Mouse (Mus musculus) bone marrow, adult 2 months (tissue): Measurements from ENCODE around the gene Manbal. TPM values are rescaled to one million over a fixed set of nuclear protein-coding genes. Genes with fewer than 3 reads are reported as not detected.
A peak's percentile ranks its signal among the peaks of the same experiment; 100 is the strongest.
"Not testable (repeated sequence)": the region's sequence is repeated elsewhere in the genome, so short reads cannot be mapped to it uniquely, and the experiment has no call there.

Experiments
- H3K27ac ChIP-seq: fragments of 200-500 bp; 2 replicates; pipeline ENCODE4 v1.5.1; 2012; ENCODE audit warnings: low read depth, mild to moderate bottlenecking, control low read depth, inconsistent platforms, low read length; ENCODE audit not compliant: control insufficient read depth, poor library complexity, insufficient read depth
- H3K4me1 ChIP-seq: fragments of 200-500 bp; 2 replicates; pipeline ENCODE4 v1.6.1; 2011; ENCODE audit warnings: low read length; ENCODE audit not compliant: control insufficient read depth, insufficient read depth
- H3K4me3 ChIP-seq: fragments of 200-500 bp; replicated peaks from 2 replicates; pipeline ENCODE3; 2011; ENCODE audit warnings: mild to moderate bottlenecking, low read depth, low read length, control low read depth; ENCODE audit not compliant: control insufficient read depth
- CTCF ChIP-seq: fragments of 200-500 bp; IDR thresholded peaks from 2 replicates; pipeline ENCODE4 v1.5.1; 2011; ENCODE audit warnings: low read length, control low read depth; ENCODE audit not compliant: control insufficient read depth, insufficient read depth
- POLR2A ChIP-seq: fragments of 200-500 bp; IDR thresholded peaks from 2 replicates; pipeline ENCODE4 v1.6.1; 2011; ENCODE audit warnings: low read depth, mild to moderate bottlenecking, control low read depth, low read length, borderline replicate concordance; ENCODE audit not compliant: control insufficient read depth
- WGBS: fragments of 180-500 bp; shearing (Covaris S2); methylation state at CpG from one replicate; pipeline ENCODE4 v1.1.7; 2018; 5-methylcytosine and 5-hydroxymethylcytosine counted together
- polyA plus RNA-seq: library from polyadenylated mRNA; stranded (reverse); fragments of >200 nt; gene quantifications from 2 replicates; pipeline ENCODE4 v1.2.4, GENCODE M21; 2011; ENCODE audit warnings: low replicate concordance; ENCODE audit not compliant: missing spikeins, insufficient read depth, insufficient read length

The Manbal gene
- polyA plus RNA-seq, 1 experiment = 33.1 TPM

DNA sequence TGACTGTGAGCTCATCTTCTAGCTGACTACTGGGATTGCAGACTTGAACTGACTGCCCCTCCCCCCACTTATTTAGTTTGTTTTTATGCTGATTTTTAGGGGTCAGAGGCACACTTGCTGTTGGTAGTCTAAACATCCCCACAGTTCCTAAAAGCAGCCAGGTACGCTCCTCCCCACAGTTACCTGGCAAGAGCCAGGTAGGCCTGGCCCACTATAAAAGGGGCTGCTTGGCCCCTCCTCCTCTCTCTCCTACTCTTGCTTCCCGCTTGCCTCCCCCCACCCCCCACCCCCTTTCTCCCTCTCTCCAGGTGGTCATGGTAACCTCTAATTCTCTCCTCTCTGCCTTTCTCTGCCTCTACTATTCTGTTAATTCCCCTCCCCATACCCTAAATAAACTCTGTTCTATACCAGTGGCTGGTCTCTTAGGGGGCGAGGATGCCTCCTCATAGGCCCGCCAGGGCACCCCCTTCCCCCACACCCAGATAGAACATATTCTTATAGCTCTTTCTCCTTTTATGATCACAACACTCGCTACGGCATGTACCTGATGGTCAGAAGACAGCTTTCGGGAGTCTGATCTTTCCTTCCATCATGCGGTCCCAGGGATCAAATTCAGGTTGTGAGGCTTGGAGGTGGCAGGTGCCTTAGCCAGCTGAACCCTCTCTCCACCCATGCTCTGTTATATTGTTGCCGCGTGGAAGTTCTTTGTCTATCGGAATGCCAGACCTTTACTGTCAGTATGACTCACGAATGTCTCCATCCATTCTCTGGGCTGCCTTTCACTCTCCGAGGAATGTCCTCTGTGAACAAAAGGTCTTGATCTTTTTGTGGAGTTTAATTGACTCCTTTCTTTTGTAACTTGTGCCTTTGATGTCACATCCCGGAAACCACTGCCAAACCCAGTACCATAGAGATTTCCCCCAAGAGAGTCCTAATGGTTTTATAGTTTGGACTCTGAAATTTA, 8.7 kb downstream of the Manbal start:
- Histone ChIP-seq H3K4me3 (no peak overlapping the region), H3K27ac (no peak overlapping the region), H3K4me1 (no peaks in the 10 kb centered on the region)
- TF ChIP-seq CTCF (no peak), POLR2A (no peak)
- 85% methylated on average over 14 of the region's 14 CpGs for WGBS

DNA sequence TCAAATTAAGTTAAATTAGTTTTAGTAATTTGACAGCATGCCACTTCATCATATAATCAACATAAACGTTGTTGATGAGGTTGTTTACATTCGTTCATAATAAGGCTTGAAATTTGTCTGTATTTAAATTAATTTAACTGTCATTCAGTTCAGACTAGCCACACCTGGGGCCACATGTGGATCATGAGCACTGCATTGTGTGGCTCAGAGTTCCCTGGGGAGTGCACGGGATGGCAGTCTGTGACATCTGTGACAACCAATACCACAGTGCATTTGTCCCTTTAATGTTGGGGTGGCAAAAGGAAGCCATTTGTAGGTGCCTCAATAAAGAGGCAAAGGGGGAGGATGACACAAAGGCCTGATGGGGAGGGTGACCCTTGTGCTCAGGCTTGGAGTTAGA, 9.6 kb downstream of the Manbal start:
- no peak overlapping the region for H3K4me3 ChIP-seq
- 73% methylated on average over 3 of the region's 3 CpGs for WGBS
- no peaks in the 10 kb centered on the region for H3K4me1 ChIP-seq
- no peak overlapping the region for H3K27ac ChIP-seq
- TF ChIP-seq POLR2A (no peak), CTCF (no peak)

DNA sequence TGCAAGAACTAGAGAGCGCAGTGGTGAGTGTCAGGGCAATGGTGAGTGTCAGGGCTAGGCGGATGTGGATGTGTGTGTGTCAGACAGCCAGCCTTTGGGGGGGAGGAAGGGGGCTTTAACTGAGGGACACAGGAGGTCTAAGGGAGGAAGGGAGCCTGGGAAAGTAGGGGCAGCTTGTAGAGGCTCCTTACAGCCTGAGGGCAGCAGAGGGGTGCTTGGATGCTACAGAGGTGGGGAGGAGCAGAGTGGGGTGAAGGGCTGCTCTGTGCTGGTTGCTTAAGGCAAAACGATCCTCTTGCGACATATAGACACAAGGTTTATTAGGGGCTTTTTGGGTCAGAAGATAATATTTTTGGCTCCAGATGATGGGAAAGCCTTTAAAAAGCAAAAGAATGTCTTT, 17.4 kb downstream of the Manbal start:
- WGBS = 81% methylated on average over 4 of the region's 4 CpGs
- H3K27ac ChIP-seq = no peak overlapping the region
- no peak for TF ChIP-seq CTCF
- no peak for TF ChIP-seq POLR2A

GRCm38 (mm10) chr2:157388901-157389590, 21.7 kb downstream of the Manbal start:
- not testable (repeated sequence) for H3K4me1 ChIP-seq, H3K4me3 ChIP-seq, H3K27ac ChIP-seq
- 91% methylated on average over 14 of the region's 14 CpGs for WGBS

More for the DNA sequence above, 17.4 kb downstream of the Manbal start:
- H3K4me1 ChIP-seq = no peaks in the 10 kb centered on the region
- H3K4me3 ChIP-seq = no peak overlapping the region

DNA sequence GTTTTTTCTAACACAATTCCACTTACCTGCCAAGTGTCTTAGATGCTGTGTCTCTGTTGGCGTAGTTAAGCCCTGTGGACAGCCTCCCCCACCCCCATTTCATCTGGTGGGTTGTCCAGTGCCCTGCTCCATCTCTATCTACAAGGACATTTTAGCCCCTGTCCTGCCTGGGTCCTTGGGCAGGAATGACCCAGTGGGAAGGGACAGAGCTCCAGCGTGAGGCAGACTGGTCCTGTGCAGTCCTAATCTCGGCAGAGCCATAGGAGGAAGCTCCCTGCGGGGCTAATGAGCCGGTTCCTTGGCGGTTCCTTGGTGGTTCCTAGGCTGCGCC, 22.2 kb downstream of the Manbal start:
- Histone ChIP-seq H3K4me1 (no peaks in the 10 kb centered on the region), H3K4me3 (no peak overlapping the region), H3K27ac (no peak overlapping the region)
- 90% methylated on average over 7 of the region's 7 CpGs for WGBS
- TF ChIP-seq POLR2A = no peak
- no peak for TF ChIP-seq CTCF

GRCm38 (mm10) chr2:157392331-157392730, 24.9 kb downstream of the Manbal start:
- no peak overlapping the region for H3K27ac ChIP-seq

DNA sequence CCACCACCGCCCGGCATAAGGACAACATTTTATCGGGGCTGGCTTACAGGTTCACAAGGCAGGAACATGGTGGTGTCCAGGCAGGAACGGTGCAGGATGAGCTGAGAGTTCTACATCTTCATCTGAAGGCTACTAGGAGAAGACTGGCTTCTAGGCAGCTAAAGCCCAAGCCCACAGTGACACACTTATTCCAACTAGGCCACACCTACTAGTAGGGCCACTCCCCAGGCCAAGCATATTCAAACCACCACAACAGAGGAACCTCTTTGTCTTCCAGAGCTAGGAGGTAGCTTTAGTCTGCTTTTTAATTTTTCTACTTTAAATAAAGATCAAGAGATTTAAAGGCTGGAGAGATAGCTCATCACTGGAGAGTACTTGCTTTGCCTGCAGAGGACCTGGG, 26.2 kb downstream of the Manbal start:
- Histone ChIP-seq H3K27ac (no peak overlapping the region), H3K4me1 (no peaks in the 10 kb centered on the region; the same call in 1 of the 2 replicates), H3K4me3 (no peak overlapping the region)
- TF ChIP-seq CTCF = no peak
- no peak for TF ChIP-seq POLR2A
- WGBS = 95% methylated on average over 4 of the region's 4 CpGs

More at GRCm38 (mm10) chr2:157392331-157392730, 24.9 kb downstream of the Manbal start:
- H3K4me1 ChIP-seq = no peaks in the 10 kb centered on the region; the same call in 1 of the 2 replicates
- no peak overlapping the region for H3K4me3 ChIP-seq
- no peak for TF ChIP-seq CTCF
- TF ChIP-seq POLR2A = no peak
- WGBS = 79% methylated on average over 2 of the region's 2 CpGs

- TF ChIP-seq CTCF (no peak), POLR2A (no peak)
- no peaks in the 10 kb centered on the region; the same call in 1 of the 2 replicates for H3K4me1 ChIP-seq
- no peak overlapping the region for H3K4me3 ChIP-seq
- peak overlapping the region; percentile 64; the same call in 1 of the 2 replicates for H3K27ac ChIP-seq
- 80% methylated on average over 6 of the region's 6 CpGs for WGBS
Observed at GRCm38 (mm10) chr2:157394868-157395267, 27.5 kb downstream of the Manbal start.
